Mouse (Mus musculus): Measurements from ENCODE around the gene Nr1h2.

The Nr1h2 gene

GRCm38 (mm10) chr7:44533746-44534045 is 20.1 kb downstream of the Nr1h2 start:
- in situ Hi-C loops (cut with MboI; ENCODE audit: unreplicated experiment in 2 of 2) = loop anchor here (25.0 kb wide), 4 partner anchors 329 to 1379 kb away; partner anchors contain the start of genes Dbp (in 2 of the 2), Fam83e (in 2 of the 2), Rpl18 (in 2 of the 2) and Sphk2 (in 2 of the 2)

DNA sequence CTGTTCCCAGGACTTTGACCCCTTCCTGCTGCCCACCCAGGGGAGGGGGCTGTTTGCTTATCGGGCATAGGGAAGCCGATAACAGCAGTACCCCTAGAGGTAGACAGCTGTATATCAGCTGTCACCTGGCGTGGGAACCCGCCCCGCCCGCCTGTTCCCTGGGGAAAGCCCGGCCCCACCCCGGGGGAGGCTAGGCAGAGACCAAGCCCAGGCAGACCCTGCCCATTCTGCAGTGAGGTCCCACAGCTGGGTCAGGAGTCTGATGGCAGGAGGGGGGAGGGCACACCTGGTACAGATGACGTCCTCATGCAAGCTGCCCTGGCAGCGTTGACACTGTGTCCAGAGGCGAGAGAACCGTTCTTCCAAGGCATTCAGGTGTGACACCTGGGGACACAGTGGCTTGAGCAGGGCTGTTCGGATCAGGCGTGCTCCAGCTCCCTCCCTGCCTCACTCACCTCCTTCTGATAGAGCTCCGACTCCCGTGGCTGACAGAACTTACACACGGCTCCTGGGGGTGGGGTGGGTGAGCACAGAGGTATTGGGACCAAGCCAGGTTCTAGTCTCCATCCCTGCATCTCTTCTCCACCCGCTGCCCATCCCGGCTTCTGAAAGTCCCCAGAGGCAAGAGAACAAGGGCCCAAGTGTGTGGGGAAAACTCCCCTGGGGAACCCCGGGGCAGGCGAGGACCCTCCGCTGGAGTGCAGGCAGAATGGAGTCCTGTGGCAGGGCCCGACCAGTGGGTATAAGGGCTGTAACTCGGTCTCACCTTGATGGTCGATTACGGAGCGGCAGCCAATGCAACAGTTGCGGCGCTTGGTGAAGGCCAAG is 20.6 kb downstream of the Nr1h2 start:
- in situ Hi-C loops (cut with MboI; ENCODE audit: unreplicated experiment in 2 of 2) = loop anchor here (25.0 kb wide), 4 partner anchors 329 to 1379 kb away; partner anchors contain the start of genes Dbp (in 2 of the 2), Fam83e (in 2 of the 2), Rpl18 (in 2 of the 2) and Sphk2 (in 2 of the 2)

- in situ Hi-C loops (cut with MboI; ENCODE audit: unreplicated experiment in 2 of 2) = loop anchor here (25.0 kb wide), 4 partner anchors 330 to 1380 kb away; partner anchors contain the start of genes Dbp (in 2 of the 2), Fam83e (in 2 of the 2), Rpl18 (in 2 of the 2) and Sphk2 (in 2 of the 2)
Observed at GRCm38 (mm10) chr7:44531946-44532732, 21.6 kb downstream of the Nr1h2 start, which contains the start of gene Spib. Gene Spib, minus strand, starts transcription at chr7:44532071.

- in situ Hi-C loops (cut with MboI; ENCODE audit: unreplicated experiment in 2 of 2) = loop anchor here (25.0 kb wide), 4 partner anchors 331 to 1381 kb away; partner anchors contain the start of genes Dbp (in 2 of the 2), Fam83e (in 2 of the 2), Rpl18 (in 2 of the 2) and Sphk2 (in 2 of the 2)
Observed at GRCm38 (mm10) chr7:44531207-44531606, 22.5 kb downstream of the Nr1h2 start.

GRCm38 (mm10) chr7:44530507-44530906 is 23.2 kb downstream of the Nr1h2 start:
- in situ Hi-C loops (cut with MboI; ENCODE audit: unreplicated experiment in 2 of 2) = loop anchor here (25.0 kb wide), 4 partner anchors 332 to 1382 kb away; partner anchors contain the start of genes Dbp (in 2 of the 2), Fam83e (in 2 of the 2), Rpl18 (in 2 of the 2) and Sphk2 (in 2 of the 2)

GRCm38 (mm10) chr7:44529518-44529917 is 24.2 kb downstream of the Nr1h2 start:
- in situ Hi-C loops (cut with MboI; ENCODE audit: unreplicated experiment in 2 of 2) = loop anchor here (25.0 kb wide), 4 partner anchors 333 to 1383 kb away; partner anchors contain the start of genes Dbp (in 2 of the 2), Fam83e (in 2 of the 2), Rpl18 (in 2 of the 2) and Sphk2 (in 2 of the 2)

DNA sequence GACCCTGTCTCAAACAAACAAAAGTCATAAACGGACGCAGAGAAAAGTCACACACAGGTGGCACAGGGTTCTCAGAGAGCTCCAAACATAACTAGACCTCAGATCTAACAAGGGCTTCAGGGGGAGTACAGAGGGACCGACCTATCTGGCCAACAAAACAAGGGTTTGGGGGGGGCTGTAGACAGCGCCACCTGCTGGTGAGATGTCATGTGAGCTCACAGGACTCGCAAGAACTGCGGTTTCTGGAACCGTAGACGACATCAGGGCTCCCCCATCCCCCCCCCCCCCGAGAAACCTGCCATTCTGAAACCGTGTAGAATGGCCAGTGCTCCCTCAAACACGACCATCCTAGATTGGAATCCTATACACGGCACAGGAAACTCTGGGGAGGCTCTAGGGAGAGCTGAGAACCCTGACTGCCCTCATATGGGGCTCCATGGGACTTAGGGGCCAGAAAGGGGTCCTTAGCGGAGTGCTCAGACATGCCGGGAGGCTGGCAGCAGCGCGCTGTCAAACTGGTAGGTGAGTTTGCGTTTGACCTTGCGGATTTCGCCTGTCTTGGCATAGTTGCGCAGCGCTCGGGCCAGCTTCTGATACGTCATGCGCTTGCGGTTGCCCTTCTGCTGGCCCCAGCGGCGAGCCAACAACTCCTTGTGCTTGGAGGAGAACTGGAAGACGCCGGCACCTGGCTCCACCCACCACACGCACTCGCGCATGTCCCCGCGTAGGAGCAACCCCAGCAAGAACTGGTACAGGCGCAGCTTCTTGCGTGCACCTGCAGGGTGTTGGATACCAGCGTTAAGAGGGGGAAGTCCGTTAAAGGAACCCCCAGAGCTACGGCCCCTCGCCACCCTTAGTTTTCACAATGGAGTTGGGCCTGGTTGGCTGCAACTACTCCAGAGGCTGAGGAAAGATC is 26.0 kb downstream of the Nr1h2 start:
- in situ Hi-C loops (cut with MboI; ENCODE audit: unreplicated experiment in 2 of 2) = loop anchor here (25.0 kb wide), 4 partner anchors 335 to 1385 kb away; partner anchors contain the start of genes Dbp (in 2 of the 2), Fam83e (in 2 of the 2), Rpl18 (in 2 of the 2) and Sphk2 (in 2 of the 2)

DNA sequence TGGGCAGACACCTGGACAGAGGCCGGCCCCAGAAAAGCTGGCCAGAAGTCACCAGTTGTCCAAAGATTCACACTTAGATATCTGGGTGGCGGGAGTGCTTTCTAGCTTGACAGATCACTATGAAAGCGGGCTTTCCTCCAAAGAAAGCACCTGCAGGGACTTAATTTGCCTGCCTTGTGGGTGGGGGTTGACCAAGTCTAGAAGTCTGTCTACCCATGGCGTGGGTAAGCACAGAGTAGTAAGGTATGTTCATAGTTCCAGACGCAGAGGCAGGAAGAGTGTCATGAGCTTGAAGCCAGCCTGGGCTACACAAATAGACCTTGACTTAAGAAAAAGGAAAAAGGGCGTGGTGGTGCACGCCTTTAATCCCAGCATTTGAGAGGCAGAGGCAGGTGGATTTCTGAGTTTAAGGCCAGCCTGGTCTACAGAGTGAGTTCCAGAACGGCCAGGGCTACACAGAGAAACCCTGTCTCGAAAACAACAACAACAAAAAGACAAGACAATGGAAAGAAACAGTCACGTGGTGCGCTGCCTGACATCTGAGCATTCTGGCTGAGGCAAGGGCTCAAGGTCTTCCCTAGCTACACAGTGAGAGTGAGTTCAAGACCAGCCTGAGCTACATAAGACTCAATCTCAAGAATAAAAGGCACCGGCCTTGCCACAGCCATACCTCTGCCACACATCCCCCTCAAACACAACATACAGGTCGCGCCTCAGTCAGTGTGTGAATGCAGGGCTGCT is 27.2 kb downstream of the Nr1h2 start:
- in situ Hi-C loops (cut with MboI; ENCODE audit: unreplicated experiment in 2 of 2) = loop anchor here (25.0 kb wide), 4 partner anchors 336 to 1386 kb away; partner anchors contain the start of genes Dbp (in 2 of the 2), Fam83e (in 2 of the 2), Rpl18 (in 2 of the 2) and Sphk2 (in 2 of the 2)

DNA sequence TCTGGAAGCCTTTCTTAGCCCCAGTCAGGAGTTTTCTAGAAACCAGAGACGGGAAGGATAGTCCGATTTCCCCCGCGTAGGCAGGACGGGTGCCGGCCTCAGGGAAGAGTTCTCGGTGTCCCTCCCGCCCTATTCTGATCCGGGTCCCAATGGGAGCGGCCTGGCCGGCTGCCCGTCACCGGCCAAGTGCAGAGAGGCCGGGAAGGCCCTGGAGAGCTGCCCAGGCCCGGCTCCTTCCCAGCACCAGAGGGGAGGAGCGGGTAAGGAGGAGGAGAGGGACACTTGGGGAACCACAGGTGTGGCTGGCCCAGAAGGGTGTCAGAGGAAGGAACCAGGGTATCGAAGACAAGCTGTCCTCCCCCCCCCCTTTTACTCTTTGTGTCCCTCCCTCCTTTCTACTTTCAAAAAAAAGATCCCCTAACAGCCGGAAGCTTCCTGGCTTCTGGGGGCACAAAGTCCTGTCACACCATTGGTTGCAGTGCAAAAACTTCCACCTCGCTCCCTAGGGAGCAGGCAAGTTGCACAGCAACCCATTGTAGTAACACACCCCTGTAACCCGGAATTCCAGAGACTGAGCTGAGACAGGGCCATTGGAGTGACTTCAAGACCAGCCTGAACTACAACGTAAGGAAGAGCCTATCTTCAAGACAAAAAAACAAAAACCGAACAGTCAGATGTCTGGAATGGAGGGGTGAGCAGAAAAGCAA is 28.5 kb downstream of the Nr1h2 start:
- in situ Hi-C loops (cut with MboI; ENCODE audit: unreplicated experiment in 2 of 2) = loop anchor here (25.0 kb wide), 4 partner anchors 337 to 1387 kb away; partner anchors contain the start of genes Dbp (in 2 of the 2), Fam83e (in 2 of the 2), Rpl18 (in 2 of the 2) and Sphk2 (in 2 of the 2)

DNA sequence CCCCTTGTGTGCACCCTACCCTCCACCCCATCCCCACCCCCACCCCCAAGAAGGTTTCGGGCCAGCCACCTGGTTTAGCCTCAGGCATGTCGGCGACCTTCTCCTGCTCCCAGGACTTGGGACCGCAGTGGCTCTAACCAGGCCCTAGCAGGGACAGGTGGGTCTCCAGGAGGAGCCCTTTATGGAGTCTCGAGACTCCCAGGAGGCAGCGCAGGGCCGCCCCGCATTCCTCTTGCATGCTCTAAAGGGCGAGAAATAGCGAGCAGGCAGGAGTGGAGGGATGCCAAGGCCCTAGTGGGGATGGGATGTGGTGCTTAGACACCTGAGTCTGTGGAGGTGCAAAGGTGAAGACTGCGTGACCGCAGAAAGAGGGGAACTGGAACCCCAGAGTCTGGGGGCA is 29.2 kb downstream of the Nr1h2 start, which contains the start of gene Mybpc2:
Gene Mybpc2 (minus strand): TSS at position 155 of the 400 bp plus-strand sequence.
- in situ Hi-C loops (cut with MboI; ENCODE audit: unreplicated experiment in 2 of 2) = no loop called here

GRCm38 (mm10) chr7:44523056-44523455 is 30.7 kb downstream of the Nr1h2 start:
- in situ Hi-C loops (cut with MboI; ENCODE audit: unreplicated experiment in 2 of 2) = no loop called here

- in situ Hi-C loops (cut with MboI; ENCODE audit: unreplicated experiment in 2 of 2) = no loop called here
Observed at GRCm38 (mm10) chr7:44521710-44522109, 32.0 kb downstream of the Nr1h2 start.

DNA sequence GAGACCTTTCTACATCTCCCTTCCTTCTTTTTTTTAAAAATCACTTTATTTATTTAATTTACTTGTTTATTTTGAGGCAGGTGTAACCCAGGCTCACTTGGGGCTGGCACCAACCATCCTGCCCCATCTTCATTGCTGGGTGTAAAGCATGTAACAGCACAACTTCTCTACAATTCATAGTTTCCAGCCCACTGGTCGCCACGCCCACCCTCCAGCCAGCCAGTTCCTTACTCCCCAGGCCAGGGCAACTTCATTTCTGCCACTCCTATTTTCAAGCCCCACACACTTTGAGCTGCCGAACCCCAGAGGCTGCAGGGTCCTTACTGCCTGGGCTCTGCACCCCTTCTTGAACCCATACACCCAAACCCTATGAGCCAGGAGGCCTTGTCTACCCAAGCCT is 32.8 kb downstream of the Nr1h2 start:
- in situ Hi-C loops (cut with MboI; ENCODE audit: unreplicated experiment in 2 of 2) = no loop called here

DNA sequence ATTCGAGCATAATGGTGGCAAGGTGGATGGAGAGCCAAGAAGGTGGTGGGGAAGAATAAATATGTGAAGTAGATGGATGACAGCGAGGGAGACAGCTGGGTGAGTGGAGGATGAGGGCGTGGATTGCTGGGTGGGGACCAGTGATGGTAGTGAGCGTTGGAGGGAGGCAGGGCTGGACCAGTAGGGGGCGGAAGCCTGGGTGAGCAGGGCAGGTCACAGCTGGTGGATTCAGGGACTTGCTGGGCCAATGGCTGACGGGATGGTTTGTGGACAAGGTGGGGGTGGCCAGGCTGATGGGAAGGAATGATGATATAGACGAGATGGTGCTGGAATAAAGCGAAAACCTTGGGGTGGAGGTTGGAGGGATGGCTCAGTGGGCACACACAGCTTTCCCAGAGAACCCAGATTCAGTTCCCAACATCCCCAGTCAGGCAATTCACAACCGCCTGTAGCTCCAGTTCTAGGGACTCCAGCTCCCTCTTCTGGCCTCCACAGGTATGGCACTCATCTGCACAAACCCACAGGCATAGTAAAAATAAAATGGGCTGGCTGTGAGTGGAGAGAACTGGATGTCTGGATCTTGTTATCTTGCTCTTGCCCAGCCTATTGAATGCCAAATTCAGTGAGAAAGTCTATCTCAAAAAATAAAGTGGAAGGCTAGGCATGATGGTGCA is 34.4 kb downstream of the Nr1h2 start:
- in situ Hi-C loops (cut with MboI; ENCODE audit: unreplicated experiment in 2 of 2) = loop anchor here (5.0 kb wide), 2 partner anchors 33 to 133 kb away; partner anchors contain the start of gene Nr1h2 (in 1 of the 2)

DNA sequence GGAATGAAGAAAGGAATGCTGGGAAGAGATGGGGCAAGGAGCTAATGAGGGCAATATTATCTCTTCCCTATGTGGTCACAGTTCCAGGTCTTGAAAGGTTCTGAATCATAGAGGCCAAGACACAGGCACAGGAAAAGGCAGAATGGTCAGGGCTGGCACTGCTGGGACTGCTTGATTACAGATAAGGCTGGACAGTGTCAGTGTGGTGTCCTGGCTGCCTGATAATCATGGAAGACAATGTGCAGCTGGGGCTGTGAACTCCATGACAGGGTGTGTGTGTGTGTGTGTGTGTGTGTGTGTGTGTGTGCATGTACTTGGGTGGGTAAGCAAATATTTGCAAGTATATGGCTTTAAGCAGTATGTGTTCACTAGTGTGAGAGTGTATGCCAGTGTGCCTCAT is 46.3 kb downstream of the Nr1h2 start:
- in situ Hi-C loops (cut with MboI; ENCODE audit: unreplicated experiment in 2 of 2) = loop anchor here in 1 of 2 experiments (5.0 kb wide), 1 partner anchor 135 kb away; no protein-coding TSS in a partner anchor

DNA sequence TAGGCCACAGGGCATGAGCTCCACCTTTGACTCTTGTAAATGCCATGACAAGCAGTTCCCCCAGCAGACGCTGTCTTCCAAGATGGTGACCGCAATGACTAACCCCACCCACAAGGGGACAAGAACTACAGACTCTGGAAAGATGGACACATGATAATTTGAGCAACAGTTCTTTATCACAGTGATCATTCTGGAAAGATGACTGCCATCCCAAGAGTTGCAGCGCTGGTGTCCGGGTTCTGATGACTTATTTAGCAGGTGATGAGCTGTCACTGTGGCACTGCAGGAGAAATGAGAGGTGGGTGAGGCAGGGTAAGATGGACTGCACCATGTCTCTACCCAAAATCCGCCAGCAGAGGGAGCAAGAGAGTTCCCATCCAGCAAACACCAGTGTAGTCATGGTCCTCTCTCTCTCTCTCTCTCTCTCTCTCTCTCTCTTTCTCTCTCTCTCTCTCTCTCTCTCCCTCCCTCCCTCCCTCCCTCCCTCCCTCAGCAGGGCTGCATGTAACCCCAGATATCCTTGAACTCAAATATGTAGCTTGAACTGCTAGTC is 52.1 kb downstream of the Nr1h2 start:
- in situ Hi-C loops (cut with MboI; ENCODE audit: unreplicated experiment in 2 of 2) = no loop called here

GRCm38 (mm10) chr7:44500046-44500445 is 53.7 kb downstream of the Nr1h2 start:
- in situ Hi-C loops (cut with MboI; ENCODE audit: unreplicated experiment in 2 of 2) = no loop called here
